Mouse (Mus musculus) cerebellum, adult 18-20 months (tissue): ENCODE results near the gene D2hgdh.
A peak's percentile ranks its signal among the peaks of the same experiment; 100 is the strongest.

Source experiments
- DNase-seq, 2 experiments: peaks; one replicate each; pipeline ENCODE4 v3.0.0; 2021

The D2hgdh gene

GRCm38 (mm10) chr1:93824609-93825008 lies at the start of gene D2hgdh:
Gene D2hgdh, plus strand, starts transcription at chr1:93824909.
- no peak for DNase-seq

GRCm38 (mm10) chr1:93776686-93777085 lies 48.0 kb upstream of the D2hgdh start:
- DNase-seq, result no peak

GRCm38 (mm10) chr1:93786912-93787311 lies 37.8 kb upstream of the D2hgdh start:
- peak; percentile 28 to 32 for DNase-seq

DNA sequence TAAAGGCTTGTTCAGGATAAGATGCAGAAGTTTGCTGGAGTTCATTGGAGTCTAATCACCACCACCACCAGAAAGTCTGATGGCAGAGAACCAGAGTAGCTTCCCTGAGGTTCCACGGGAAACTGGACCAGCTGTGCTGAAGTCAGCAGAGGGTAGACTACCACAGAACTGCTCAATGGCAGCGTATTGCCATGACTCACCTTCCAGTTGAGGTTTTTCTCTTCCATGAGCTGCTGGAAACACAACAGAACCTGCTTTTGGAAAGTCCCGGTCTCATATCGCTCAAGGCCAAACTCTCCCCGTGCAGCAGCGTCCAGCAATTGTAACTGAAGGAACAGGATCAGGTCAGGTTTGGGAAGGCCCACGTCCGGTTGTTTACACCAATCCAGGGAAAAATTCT lies 30.2 kb upstream of the D2hgdh start:
- no peak for DNase-seq

DNA sequence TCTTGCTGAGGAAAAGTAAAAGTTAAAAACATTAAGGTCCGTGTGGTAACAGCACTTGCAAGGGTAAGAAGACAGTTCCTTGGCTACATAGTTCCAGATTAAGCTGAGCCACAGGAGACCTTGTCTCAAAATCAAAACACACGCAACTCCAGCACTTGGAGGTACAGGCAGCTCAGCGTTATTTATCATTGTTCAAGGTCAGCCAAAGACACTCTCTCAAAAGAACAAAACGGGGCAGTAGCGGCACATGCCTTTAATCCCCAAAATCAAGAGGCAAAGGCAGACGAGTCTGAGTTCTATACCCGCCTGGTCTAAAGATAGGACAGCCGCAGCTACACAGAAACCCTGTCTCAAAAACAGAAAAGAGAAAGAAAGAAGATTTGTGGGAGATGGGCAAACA lies 28.8 kb upstream of the D2hgdh start:
- DNase-seq, result no peak

DNA sequence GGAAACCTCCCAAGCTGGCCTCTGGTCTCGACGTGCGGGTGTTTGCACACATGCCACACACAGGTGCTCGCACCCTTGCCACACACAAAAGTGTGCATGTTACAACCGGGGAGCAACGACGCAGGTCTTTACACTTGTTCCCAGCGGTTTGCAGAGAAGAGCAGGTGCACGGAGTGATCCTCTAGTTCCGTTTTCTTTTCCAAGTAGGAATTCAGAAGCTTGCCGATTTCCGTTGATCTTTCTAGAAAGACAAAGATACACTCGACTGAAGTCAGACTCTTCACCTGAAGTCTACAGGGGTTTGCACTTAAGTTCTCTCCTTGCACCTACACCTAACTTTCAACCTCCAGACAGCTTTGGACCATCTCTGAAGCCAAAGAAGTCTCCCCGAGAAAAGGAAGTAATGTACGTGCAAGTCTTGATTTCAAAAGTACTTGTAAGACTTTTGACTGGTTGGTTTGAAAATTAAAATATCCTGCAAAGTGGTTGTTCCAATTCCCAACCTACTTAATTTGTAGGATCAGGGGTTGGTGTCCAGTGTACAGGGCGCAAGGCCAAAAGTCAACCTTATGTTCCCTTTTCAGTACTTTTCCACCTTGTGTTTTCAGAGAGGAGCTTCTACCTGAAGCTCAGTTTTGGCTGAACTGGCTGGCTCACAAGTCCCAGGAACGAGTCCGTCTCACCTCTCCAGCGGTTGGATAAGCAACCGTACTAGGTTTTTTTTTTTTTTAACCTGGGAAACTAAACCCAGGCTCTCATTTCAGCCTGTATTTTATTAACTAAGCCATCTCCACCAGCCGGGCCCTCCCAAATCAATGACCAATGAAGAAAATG lies 23.8 kb upstream of the D2hgdh start:
- DNase-seq, result no peak

DNA sequence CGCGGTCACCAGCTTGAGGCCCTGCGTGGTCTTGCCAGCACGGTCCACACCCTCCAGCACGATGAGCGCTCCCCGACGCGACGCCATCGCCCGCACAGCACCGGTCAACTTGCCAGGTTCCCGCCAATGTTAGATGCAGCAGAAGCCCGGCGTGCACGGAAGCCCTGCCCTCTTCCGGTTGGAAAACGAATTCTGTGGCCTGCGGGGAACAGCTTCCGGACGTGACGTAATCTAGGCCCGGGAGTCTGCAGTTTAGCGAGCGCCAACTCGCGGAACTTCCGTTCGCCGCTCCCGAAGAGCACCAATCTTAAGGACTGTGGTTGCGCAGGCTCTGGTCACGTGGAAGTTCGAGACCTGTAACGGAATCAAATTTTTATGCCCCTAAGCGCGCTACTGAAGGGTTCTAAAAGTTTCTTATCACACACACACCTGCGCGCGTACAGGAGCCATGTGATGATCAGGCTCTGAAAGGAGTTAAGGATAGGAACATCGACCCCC lies 22.9 kb upstream of the D2hgdh start, which contains the start of gene Dtymk:
TSS of gene Dtymk (minus strand) at position 194 of the 498 bp plus-strand sequence.
- DNase-seq, result peak; percentile 93 to 96

DNA sequence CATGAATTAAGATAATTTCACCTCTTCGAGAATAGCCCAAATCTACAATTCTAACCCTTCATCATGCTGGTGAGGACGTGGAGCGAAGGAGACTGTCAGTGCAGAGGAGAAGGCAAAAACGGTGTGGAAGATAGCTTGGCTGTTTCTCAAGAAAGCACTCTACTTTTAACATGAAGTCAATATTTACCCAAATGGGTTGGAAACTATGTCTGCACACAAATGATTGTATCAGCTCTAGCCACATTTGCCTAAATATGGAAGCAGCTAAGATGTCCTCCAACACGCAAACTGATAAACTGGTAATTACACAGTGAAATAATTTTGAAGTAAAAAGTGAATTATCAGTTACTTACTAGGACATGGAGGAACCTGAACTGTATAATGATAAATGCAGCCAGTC lies 21.9 kb upstream of the D2hgdh start:
- DNase-seq, result no peak

GRCm38 (mm10) chr1:93803556-93804507 lies 20.9 kb upstream of the D2hgdh start, which contains the start of gene Ing5:
Gene Ing5, plus strand, starts transcription at chr1:93803965.
- DNase-seq, result peak; percentile 99 to 100

- no peak for DNase-seq
Measured at GRCm38 (mm10) chr1:93804818-93805217, 19.9 kb upstream of the D2hgdh start.

DNA sequence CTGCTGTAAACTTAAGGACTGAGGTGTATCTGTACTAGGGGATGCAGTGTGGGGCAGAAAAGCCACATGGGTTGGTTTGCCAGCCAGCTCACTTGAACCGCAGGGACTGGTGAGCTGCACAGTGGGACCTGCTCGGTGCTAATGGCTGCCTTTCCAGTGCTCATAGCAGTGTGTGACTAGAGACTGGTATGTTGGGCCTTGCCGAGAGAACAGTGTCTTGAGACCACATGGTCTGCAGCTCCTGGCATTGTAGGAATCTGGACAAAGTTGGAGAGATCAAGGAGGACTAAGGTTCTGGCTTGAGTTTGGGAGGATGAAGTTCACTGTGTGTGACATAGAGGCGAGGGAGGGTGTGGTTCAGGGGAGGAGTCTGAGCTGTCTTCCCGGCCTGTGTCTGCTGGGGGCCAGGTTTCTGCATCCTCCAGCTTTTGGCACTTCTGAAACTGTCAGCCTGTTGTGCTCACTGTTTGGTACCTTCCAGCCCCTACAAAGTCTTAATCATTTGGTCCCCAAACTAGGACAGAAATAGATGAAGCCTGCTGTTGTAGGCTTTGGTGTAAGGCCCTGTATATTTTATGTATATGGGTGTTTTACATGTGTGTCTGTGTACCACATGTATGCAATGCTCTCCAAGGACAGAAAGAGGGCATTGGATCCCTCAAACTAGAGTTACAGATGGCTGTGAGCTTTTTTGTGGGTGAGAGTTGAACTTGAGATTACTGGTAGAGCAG lies 19.3 kb upstream of the D2hgdh start:
- no peak for DNase-seq

- no peak for DNase-seq
Measured at GRCm38 (mm10) chr1:93808871-93809270, 15.8 kb upstream of the D2hgdh start.

- DNase-seq, result no peak
Measured at GRCm38 (mm10) chr1:93810011-93810410, 14.7 kb upstream of the D2hgdh start.

DNA sequence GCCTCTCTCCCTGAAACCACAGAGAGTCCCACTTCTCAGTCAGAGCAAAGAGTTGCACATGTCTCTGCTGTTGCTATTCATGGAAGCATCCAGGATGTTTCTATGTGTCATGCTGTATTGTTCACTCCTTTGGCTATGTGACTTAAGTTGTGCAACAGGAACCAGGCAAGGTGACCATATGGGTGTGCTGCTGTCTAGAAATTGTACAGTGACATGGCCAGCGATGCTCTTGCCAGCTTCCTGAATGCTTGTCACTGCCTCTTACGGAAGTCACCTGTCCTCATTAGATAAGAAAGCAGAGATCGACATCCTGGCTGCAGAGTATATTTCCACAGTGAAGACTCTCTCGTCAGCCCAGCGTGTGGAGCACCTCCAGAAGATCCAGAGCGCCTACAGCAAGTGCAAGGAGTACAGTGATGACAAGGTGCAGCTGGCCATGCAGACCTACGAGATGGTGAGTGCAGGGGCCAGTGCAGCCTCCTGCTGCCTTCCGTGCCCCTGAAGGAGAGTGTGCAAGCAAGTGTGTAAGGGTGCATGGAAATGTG lies 13.1 kb upstream of the D2hgdh start:
- DNase-seq, result peak; percentile 48 to 55

- no peak for DNase-seq
Measured at GRCm38 (mm10) chr1:93817823-93818532, 6.7 kb upstream of the D2hgdh start.

- DNase-seq, result no peak
Measured at GRCm38 (mm10) chr1:93818722-93819121, 6.0 kb upstream of the D2hgdh start.

DNA sequence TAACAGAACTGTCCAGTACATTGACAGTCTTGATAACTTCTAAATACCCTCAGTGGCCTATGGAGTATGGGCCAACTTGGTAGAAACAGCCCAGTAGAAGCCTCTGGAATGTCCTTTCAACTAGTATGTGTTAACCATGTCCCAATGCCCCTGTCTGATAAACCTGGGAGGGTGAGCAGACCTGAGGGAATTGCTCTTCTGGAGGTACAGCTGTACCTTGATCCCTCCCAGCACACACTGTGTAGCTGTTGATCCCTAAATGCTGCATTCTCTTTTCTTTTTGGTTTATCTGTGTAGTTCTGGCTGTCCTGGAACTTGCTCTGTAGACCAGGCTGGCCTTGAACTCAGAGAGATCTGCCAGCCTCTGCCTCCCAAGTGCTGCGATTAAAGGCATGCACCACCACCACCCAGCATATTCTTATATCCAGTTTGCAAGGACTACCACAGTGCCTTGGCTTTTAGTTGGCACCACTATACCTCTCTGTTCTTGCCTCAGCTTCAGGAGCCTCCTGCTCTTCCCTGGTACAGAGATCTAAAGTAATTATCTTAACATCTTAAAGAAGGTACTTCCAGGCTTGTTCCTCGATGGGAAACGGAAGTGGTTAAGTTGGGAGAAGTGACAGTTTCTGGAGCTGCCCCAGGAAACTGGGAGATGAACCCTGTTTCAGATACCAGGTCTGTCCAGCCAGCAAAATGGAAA lies 763 bp upstream of the D2hgdh start:
- DNase-seq, result no peak

DNA sequence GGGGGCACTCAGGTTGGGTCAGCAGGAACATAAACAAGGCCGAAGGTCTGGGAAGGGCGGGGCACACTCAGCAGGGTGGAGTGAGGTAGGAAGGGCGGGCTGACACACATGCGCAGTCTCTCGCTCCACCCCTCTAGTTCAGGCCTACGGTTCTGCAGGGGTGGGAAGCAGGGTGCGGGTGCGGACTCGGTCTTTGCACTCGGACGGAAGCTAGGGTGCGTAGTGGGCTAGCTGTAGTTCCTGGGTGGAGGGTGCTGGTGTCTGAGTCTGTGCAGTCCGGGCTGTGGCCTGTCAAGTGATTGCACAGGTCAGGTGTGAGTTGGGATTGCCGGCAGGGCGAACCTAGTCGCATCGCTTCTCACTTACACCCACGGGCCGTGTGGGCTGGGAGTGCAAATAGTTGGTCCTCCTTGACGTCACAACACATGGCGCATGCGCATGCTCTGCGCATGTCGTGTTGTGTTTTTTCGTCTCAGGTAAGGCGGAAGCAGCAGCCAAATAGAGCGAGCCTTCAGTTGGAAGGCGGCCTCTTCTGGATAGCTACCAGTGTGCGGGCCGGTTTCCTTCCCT lies 481 bp downstream of the D2hgdh start:
- DNase-seq, result peak; percentile 96 to 97

GRCm38 (mm10) chr1:93825771-93826539 lies 1.2 kb downstream of the D2hgdh start:
- DNase-seq, result peak in 1 of 2 experiments; percentile 57

GRCm38 (mm10) chr1:93826540-93826835 lies 1.8 kb downstream of the D2hgdh start:
- DNase-seq, result no peak
